Mouse (Mus musculus): ENCODE data around the gene Smap2.

Gene Smap2

DNA sequence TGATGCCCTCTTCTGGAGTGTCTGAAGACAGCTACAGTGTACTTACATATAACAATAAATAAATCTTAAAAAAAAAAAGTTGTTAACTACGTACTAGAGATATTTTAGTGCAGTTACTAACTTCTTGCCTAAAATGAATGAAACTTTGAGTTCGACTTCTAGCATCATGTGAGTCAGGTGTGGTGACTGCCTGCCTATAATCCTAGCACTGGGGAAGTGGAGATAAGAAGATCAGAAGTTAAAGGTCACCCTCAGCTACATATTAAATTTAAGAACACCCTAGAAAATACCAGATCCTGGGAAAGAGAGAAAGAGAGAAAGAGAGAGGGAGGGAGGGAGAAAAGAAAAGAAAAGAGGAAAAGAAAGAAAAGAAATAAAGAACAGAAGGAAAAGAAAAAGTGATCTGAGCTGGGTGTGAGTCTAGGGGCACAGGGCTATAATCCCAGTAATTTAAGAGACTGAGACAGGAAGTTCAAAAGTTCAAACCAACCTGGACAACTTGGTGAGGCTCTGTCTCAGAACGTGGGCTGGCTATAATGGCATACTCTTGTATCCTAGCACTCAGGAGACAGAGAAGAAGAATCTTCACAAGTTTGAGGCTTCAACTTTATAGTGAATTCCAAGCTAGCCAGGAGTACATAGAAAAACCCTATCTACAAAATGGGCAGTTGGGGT is 8.8 kb downstream of the Smap2 start:
- no peaks in the 10 kb centered on the region for H3K27me3 ChIP-seq (ENCODE audit: control insufficient read depth, insufficient read depth, low read length, poor library complexity, severe bottlenecking)
- no peaks in the 10 kb centered on the region for H3K36me3 ChIP-seq (ENCODE audit: control insufficient read depth, insufficient read depth, low read length, poor library complexity, severe bottlenecking)
- no peak for DNase-seq (ENCODE audit: low read depth, low spot score)

DNA sequence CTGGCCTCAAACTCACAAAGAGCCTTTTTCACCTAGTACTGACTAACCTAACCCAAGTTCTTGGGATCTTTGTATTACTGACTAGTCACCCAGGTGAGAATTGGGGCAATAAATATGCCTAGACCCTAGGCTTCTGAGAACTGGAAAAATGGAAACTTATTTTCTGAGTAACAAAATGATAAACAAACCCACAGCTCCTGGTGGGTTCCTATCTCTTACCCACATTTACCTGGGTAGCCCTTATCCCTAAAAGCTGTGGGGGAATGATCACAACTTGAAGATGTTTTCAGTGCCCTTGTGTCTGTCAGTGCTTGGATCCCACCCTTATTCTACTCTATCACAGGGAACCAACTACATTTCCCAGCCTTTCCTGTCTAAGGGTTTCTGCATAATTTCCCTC is 10.0 kb downstream of the Smap2 start:
- no peaks in the 10 kb centered on the region for H3K36me3 ChIP-seq (ENCODE audit: control insufficient read depth, insufficient read depth, low read length, poor library complexity, severe bottlenecking)
- no peak for DNase-seq (ENCODE audit: low read depth, low spot score)
- no peaks in the 10 kb centered on the region for H3K27me3 ChIP-seq (ENCODE audit: control insufficient read depth, insufficient read depth, low read length, poor library complexity, severe bottlenecking)

DNA sequence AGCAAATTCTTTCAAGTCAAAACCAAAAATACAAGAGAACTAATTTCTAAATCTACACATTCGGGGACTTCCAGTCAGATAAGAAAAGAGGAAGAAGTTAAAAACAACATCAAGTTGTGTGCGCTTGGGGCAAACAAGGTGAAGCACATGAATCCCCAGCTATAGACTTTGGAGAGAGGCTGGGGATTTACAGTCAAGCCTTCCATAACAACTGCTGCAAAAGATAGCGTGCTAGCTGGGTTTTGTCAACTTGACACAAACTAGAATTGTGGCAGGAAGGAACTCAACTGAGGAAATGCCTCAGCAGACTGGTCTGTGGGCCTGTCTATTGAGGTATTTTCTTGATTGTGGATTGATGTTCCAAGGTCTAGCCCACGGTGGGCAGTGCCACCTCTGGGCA is 12.4 kb downstream of the Smap2 start:
- peak; percentile 76 for DNase-seq (ENCODE audit: low read depth, low spot score)
- H3K27me3 ChIP-seq (ENCODE audit: control insufficient read depth, insufficient read depth, low read length, poor library complexity, severe bottlenecking) = no peaks in the 10 kb centered on the region
- H3K36me3 ChIP-seq (ENCODE audit: control insufficient read depth, insufficient read depth, low read length, poor library complexity, severe bottlenecking) = no peaks in the 10 kb centered on the region

DNA sequence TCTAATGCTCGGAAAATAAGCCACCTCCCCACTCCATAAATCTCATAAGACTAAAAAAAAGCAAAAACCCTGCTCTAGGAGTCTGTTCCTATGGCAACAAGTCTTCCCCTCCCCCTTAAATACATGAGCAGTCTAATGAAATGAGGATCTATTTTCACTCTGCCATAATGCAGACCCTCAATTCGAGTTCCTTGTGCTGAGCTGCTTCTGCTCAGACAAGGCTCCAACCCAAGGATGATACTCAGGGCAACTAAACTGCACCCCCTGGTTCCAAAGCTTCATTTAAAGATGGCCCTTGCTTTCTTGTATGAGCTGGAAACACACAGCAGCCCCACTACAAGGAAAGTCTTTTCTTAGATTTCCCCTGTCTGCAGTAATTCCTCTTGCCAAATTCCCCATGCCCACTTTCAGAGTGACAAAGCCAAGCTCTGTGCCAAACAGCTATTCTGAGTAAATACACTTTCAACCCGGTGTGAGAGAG is 13.4 kb downstream of the Smap2 start:
- no peak for DNase-seq (ENCODE audit: low read depth, low spot score)
- Histone ChIP-seq H3K27me3 (ENCODE audit: control insufficient read depth, insufficient read depth, low read length, poor library complexity, severe bottlenecking) (no peaks in the 10 kb centered on the region), H3K36me3 (ENCODE audit: control insufficient read depth, insufficient read depth, low read length, poor library complexity, severe bottlenecking) (no peaks in the 10 kb centered on the region)

DNA sequence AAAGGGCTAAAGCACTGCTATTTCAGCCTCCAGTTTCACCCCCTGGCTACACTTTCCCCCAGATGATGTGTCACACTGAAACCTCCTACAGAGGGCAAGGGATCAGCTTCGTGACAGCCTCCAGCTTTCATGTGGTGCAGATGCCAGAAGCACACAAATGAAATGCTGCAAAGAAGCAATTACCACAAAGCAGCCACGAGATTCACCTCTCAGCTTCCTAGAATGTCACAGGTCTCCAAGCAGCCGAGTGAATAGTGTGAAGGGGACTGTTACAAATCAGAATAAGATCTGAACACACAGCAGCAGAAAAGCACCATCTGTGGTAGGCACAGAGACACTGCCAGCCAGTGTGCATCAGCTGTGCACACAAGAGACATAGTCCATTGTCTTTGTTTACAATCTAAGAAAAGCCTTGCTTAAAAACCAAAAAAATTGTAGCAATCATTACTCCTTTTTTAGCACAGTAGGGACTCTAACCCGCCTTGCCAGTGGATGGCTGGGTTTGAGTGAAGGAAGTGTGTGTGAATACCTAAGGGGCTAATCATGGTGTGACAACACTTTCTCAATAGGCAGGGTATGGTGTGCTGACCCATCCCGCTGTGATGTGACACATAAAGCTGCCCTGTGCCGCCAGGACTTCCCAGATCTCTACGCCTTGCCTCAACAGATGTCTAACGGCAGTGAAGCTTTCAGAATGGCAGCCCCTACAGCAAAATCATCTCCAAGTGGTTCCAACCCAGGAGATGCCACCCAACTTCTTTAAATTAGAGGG is 14.5 kb downstream of the Smap2 start:
- Histone ChIP-seq H3K27me3 (ENCODE audit: control insufficient read depth, insufficient read depth, low read length, poor library complexity, severe bottlenecking) (no peaks in the 10 kb centered on the region), H3K36me3 (ENCODE audit: control insufficient read depth, insufficient read depth, low read length, poor library complexity, severe bottlenecking) (no peaks in the 10 kb centered on the region)
- DNase-seq (ENCODE audit: low read depth, low spot score) = no peak

DNA sequence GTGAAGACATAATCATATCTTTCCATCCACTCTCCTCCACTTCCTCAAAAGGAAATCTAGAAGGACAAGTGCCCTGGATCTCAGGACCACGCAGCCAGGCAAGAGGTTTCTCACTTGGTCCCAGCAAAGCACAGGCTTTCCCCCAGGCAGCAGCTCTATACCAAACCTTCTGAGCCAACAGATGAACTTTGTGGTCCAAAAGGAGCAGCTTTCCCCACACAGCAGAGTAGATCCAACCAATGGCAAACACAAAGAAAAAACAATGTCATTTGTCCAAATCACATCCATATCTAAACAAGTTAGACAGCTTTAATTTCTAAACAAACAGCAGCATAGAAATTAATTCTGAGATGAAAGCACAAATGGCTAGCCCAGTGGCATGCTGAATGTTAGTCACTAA is 15.4 kb downstream of the Smap2 start:
- DNase-seq (ENCODE audit: low read depth, low spot score) = no peak
- no peaks in the 10 kb centered on the region for H3K36me3 ChIP-seq (ENCODE audit: control insufficient read depth, insufficient read depth, low read length, poor library complexity, severe bottlenecking)
- no peaks in the 10 kb centered on the region for H3K27me3 ChIP-seq (ENCODE audit: control insufficient read depth, insufficient read depth, low read length, poor library complexity, severe bottlenecking)

DNA sequence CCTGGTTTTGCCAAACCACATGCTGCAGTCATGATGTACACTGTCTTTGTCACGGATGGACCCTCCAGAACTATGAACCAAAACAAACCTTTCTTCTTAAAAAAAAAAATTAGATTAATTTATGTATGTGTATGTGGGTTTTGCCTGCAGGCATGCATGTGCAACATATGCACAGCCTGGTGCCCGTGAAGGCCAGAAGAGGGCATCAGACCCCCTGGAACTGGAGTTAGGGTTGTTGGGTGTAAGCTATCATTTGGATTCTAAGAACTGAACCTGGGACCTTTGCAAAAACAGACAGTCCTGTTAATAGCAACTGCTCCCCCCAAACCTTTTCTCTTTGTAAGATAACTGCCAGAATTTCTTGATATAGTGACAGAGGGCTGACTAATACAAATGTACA is 16.0 kb downstream of the Smap2 start:
- no peaks in the 10 kb centered on the region for H3K27me3 ChIP-seq (ENCODE audit: control insufficient read depth, insufficient read depth, low read length, poor library complexity, severe bottlenecking)
- peak; percentile 51 for DNase-seq (ENCODE audit: low read depth, low spot score)
- H3K36me3 ChIP-seq (ENCODE audit: control insufficient read depth, insufficient read depth, low read length, poor library complexity, severe bottlenecking) = no peaks in the 10 kb centered on the region

DNA sequence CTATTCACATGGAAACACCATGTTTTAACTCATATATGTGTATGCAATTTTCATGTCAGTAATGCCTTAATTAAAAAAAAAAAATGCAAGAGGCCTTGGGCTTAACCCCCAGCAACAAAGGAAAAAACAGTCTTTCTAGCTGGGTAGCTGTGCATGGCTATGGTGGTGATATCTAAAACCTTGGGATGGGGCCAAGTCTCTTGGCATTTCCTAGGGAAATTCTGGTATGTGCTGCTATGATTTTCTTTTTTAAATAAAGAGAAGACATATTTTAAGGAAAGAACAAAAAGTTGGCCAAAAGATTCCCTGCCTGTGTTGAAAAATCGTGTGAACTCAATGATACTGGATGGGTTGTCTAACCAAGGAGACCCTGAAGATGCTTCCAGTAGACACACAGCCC is 21.1 kb downstream of the Smap2 start:
- Histone ChIP-seq H3K36me3 (ENCODE audit: control insufficient read depth, insufficient read depth, low read length, poor library complexity, severe bottlenecking) (no peaks in the 10 kb centered on the region), H3K27me3 (ENCODE audit: control insufficient read depth, insufficient read depth, low read length, poor library complexity, severe bottlenecking) (no peaks in the 10 kb centered on the region)

DNA sequence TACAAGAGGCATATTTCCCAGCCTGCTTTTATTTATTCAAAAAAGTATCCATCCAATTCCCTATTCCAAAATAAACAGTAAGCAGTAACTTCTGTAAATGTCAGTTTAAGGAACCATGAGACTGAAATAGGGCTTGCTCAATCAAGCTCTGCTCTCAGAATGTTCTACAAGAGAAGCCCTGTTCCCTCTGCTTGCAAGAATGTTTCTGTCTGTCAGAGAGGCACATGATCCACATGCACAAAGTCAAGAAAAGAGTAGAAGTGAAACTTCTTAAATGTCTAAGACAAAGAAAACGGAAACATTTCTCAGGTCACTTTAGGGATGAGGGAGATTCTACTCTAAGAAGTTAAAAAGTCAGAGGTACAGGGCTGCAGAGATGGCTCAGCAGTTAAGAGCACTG is 24.0 kb downstream of the Smap2 start:
- H3K27me3 ChIP-seq (ENCODE audit: control insufficient read depth, insufficient read depth, low read length, poor library complexity, severe bottlenecking) = no peaks in the 10 kb centered on the region
- DNase-seq (ENCODE audit: low read depth, low spot score) = peak; percentile 68
- peaks cover 1% of the 10 kb centered on the region; the same call in 1 of the 2 replicates for H3K36me3 ChIP-seq (ENCODE audit: control insufficient read depth, insufficient read depth, low read length, poor library complexity, severe bottlenecking)

More for the DNA sequence above, 21.1 kb downstream of the Smap2 start:
- DNase-seq (ENCODE audit: low read depth, low spot score) = no peak

DNA sequence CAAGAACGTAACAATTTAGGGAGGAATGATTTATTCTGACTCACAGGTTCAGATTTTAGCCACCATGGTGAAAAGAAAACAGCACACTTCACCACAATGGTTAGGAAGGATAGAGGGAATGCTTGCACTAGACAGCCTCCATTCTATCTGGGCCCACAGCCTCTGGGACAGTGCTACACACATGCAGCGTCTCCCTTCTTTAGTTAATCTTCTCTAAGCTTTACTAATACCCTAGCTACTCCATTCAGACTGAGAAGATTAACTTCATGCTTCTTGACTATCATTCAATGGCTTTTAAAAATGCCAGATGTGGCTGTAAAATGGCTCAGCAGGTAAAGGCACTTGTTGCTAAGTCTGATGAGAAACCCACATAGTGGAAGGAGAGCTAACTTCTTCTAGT is 24.8 kb downstream of the Smap2 start:
- peaks cover 1% of the 10 kb centered on the region; the same call in 1 of the 2 replicates for H3K36me3 ChIP-seq (ENCODE audit: control insufficient read depth, insufficient read depth, low read length, poor library complexity, severe bottlenecking)
- DNase-seq (ENCODE audit: low read depth, low spot score) = no peak
- H3K27me3 ChIP-seq (ENCODE audit: control insufficient read depth, insufficient read depth, low read length, poor library complexity, severe bottlenecking) = no peaks in the 10 kb centered on the region

DNA sequence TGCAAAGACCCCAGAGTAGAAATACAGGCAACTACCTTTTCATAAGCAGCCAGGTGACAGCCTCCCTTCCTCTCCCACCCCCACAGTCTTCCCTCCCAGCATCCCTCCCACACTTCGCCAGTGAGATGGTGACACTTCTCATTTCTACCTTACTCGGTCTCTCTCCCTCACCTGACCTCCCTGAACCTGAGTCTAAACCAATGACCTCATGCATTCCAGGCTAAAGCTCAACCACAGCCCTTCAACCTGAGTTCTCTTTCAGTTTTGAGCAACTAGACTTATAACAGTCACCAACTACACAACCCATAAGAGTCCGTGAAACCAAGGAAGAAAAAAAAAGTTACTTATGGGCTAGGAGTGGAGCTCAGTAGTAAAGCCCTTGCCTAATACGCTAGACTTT is 29.7 kb downstream of the Smap2 start:
- H3K27me3 ChIP-seq (ENCODE audit: control insufficient read depth, insufficient read depth, low read length, poor library complexity, severe bottlenecking) = no peaks in the 10 kb centered on the region
- DNase-seq (ENCODE audit: low read depth, low spot score) = peak; percentile 48

DNA sequence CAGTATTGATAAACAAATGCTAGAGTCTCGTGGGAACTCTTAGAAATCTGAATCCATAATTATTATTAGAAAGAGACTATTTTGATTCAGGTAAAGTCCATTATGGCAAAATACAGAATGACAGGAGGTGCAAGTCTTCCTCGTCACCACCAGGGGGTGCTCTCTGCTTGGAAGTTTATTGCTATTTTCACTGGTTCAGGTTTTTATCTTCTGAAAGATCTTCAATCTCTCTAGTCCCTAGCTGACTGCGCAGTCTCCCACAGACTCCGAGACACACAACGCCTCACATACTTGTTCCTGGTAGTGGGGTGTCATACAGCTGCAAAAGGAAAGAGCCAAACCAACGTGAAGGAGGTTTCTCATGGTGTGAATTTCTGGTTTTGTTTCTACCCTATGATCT is 30.6 kb downstream of the Smap2 start:
- H3K36me3 ChIP-seq (ENCODE audit: control insufficient read depth, insufficient read depth, low read length, poor library complexity, severe bottlenecking) = peaks cover 15% of the 10 kb centered on the region; the same call in 1 of the 2 replicates
- no peaks in the 10 kb centered on the region for H3K27me3 ChIP-seq (ENCODE audit: control insufficient read depth, insufficient read depth, low read length, poor library complexity, severe bottlenecking)
- DNase-seq (ENCODE audit: low read depth, low spot score) = peak; percentile 81

More for the DNA sequence above, 29.7 kb downstream of the Smap2 start:
- peaks cover 9% of the 10 kb centered on the region; the same call in 1 of the 2 replicates for H3K36me3 ChIP-seq (ENCODE audit: control insufficient read depth, insufficient read depth, low read length, poor library complexity, severe bottlenecking)

DNA sequence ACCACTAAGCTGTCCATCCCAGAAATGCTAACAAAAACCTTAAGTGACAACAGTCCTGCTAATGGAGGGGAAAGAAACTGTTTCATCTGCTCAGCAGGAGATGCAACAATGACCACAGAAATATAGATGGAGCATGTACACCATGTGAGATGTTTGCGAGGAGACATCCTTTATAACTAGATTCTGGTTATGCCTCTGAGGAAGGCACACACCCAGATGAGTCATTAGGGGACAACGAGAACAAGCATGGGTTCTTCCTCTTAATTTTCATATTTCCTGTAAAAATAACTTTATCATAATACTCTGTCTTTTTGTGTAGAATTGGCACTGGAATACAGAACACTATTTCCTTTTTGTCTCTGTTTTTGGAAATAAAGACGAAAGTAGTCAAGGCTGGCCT is 38.8 kb downstream of the Smap2 start:
- peak; percentile 62 for DNase-seq (ENCODE audit: low read depth, low spot score)
- Histone ChIP-seq H3K27me3 (ENCODE audit: control insufficient read depth, insufficient read depth, low read length, poor library complexity, severe bottlenecking) (no peaks in the 10 kb centered on the region), H3K36me3 (ENCODE audit: control insufficient read depth, insufficient read depth, low read length, poor library complexity, severe bottlenecking) (peaks cover 22% of the 10 kb centered on the region)

DNA sequence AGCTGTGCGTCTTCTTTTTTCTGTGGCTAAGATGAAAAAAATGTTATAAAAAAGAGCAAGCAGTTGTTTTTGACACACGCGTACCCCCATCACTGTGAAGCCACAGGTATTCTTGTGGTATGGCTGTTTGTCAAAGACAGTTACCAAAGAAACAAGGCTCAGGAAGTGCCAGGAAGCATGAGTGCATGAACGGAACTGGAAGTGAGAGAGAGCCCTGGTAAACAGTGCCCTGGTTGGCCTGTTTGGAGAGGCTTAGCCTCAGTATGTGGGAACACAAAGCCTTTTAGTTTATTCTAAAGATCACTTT is 41.7 kb downstream of the Smap2 start:
- peak; percentile 65 for DNase-seq (ENCODE audit: low read depth, low spot score)
- H3K36me3 ChIP-seq (ENCODE audit: control insufficient read depth, insufficient read depth, low read length, poor library complexity, severe bottlenecking) = peaks cover 23% of the 10 kb centered on the region
- no peaks in the 10 kb centered on the region for H3K27me3 ChIP-seq (ENCODE audit: control insufficient read depth, insufficient read depth, low read length, poor library complexity, severe bottlenecking)

DNA sequence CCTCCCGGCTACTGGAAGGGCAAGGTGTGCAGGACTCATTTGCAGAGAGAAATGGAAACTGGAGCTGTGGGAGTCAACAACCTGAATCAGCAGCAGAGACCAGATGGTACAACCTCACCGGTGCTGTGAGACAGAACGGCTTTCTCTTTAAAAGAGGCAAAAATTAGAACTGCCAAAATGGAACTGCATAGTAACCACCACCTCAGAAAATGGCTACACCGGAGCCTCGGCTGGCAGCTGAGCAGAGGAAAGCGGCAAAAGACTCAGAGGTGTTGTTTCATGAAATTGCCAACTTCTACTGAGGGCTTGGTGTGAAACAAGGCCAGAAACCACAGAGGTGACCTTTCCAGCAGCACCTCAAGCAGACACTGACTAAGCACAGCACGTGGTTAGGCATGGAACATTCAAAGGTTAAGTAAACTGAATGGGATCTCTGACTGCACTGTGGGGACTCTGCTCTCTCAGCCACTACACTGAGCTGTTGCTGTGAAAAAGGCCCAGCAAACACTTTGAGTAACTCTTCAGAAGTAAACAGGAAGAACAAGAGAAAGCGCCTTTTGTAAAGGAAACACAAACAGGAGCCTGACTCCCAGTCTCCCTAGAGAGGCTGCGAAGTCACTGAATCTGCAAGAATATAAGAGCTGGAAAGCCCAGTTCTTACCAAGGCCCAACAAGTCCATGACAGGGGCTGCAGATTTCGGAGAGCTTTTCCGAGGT is 42.2 kb downstream of the Smap2 start:
- Histone ChIP-seq H3K36me3 (ENCODE audit: control insufficient read depth, insufficient read depth, low read length, poor library complexity, severe bottlenecking) (peaks cover 24% of the 10 kb centered on the region), H3K27me3 (ENCODE audit: control insufficient read depth, insufficient read depth, low read length, poor library complexity, severe bottlenecking) (no peaks in the 10 kb centered on the region)
- peak; percentile 38 for DNase-seq (ENCODE audit: low read depth, low spot score)
